Mouse (Mus musculus) CH12.LX (cell line): ENCODE measurements around the gene Kif1a. TPM values are rescaled to one million over a fixed set of nuclear protein-coding genes. Genes with fewer than 3 reads are reported as not detected.

ENCODE experiments used
- DNase-seq: peaks from one replicate; pipeline ENCODE4 v3.0.0-alpha.2; 2013; ENCODE audit errors: extremely low read depth
- H3K27ac ChIP-seq: 2 replicates; pipeline ENCODE4 v1.5.1; 2012; ENCODE audit warnings: low read depth, mild to moderate bottlenecking, control low read depth, moderate library complexity; ENCODE audit not compliant: insufficient read depth
- H3K27me3 ChIP-seq: replicated peaks from 2 replicates; pipeline ENCODE3; 2012; ENCODE audit warnings: inconsistent platforms
- H3K36me3 ChIP-seq, 2 experiments: replicated peaks in 1 of 2; 2 replicates each; pipeline versions ENCODE3 to v1.6.1; 2012; ENCODE audit warnings: inconsistent platforms in 1 of 2, low read length in 1 of 2, mild to moderate bottlenecking in 1 of 2, mixed read lengths in 1 of 2, moderate library complexity in 1 of 2; ENCODE audit not compliant: control insufficient read depth in 1 of 2, insufficient read depth in 1 of 2
- H3K4me1 ChIP-seq, 2 experiments: 2 replicates each; pipeline ENCODE4 v1.6.1; 2012; ENCODE audit warnings: inconsistent platforms in 1 of 2, moderate library complexity in 1 of 2; ENCODE audit not compliant: insufficient read depth in 2 of 2, control insufficient read depth in 1 of 2
- H3K4me2 ChIP-seq: 2 replicates; pipeline ENCODE4 v1.6.1; 2012; ENCODE audit warnings: low read depth, mild to moderate bottlenecking, control low read depth; ENCODE audit not compliant: poor library complexity, insufficient read depth, severe bottlenecking
- H3K4me3 ChIP-seq, 3 experiments: fragments of 150-350 bp in 1 of 3; sonication (generic) in 1 of 3; replicated peaks in 1 of 3; 2 replicates each; pipeline versions ENCODE3 to v1.5.1; 2011 to 2012; ENCODE audit warnings: low read depth in 2 of 3, low read length in 2 of 3, mild to moderate bottlenecking in 2 of 3, moderate library complexity in 2 of 3, control low read depth in 1 of 3, improper control_type of control experiment in 1 of 3, inconsistent platforms in 1 of 3, mixed read lengths in 1 of 3; ENCODE audit not compliant: poor library complexity in 1 of 3
- H3K79me2 ChIP-seq: replicated peaks from 2 replicates; pipeline ENCODE4 v1.6.1; 2012; ENCODE audit warnings: mild to moderate bottlenecking, moderate library complexity; ENCODE audit not compliant: control insufficient read depth, poor library complexity, insufficient read depth, severe bottlenecking; ENCODE audit errors: extremely low read depth
- H3K9ac ChIP-seq: 2 replicates; pipeline ENCODE4 v1.6.1; 2012; ENCODE audit warnings: low read depth, mild to moderate bottlenecking, control low read depth, moderate library complexity; ENCODE audit not compliant: insufficient read depth
- H3K9me3 ChIP-seq: replicated peaks from 2 replicates; pipeline ENCODE3; 2012; ENCODE audit warnings: low read length, inconsistent platforms, mixed read lengths
- BHLHE40 ChIP-seq: IDR thresholded peaks from 2 replicates; pipeline ENCODE4 v1.6.1; 2011; ENCODE audit warnings: mild to moderate bottlenecking, low read depth, low read length, improper control_type of control experiment
- CHD1 ChIP-seq: IDR thresholded peaks from 2 replicates; pipeline ENCODE4 v1.6.1; 2012; ENCODE audit warnings: low read depth, low read length, improper control_type of control experiment, inconsistent platforms
- ELF1 ChIP-seq: IDR thresholded peaks from 2 replicates; pipeline ENCODE4 v1.6.1; 2014; ENCODE audit warnings: low read depth, mild to moderate bottlenecking, inconsistent platforms, low read length, improper control_type of control experiment
- EP300 ChIP-seq: IDR thresholded peaks from 2 replicates; pipeline ENCODE4 v1.6.1; 2011; ENCODE audit warnings: low read length, improper control_type of control experiment
- GABPA ChIP-seq: IDR thresholded peaks from 2 replicates; pipeline ENCODE4 v1.6.1; 2012; ENCODE audit warnings: low read depth, low read length, improper control_type of control experiment, inconsistent platforms; ENCODE audit not compliant: insufficient replicate concordance
- HCFC1 ChIP-seq: IDR thresholded peaks from 2 replicates; pipeline ENCODE4 v1.6.1; 2012; ENCODE audit warnings: low read depth, mild to moderate bottlenecking, inconsistent platforms, low read length, improper control_type of control experiment
- JUN ChIP-seq: IDR thresholded peaks from 2 replicates; pipeline ENCODE4 v1.6.1; 2011; ENCODE audit warnings: low read depth, mild to moderate bottlenecking, low read length, improper control_type of control experiment, moderate library complexity; ENCODE audit not compliant: insufficient read depth
- MAFK ChIP-seq: IDR thresholded peaks from 2 replicates; pipeline ENCODE4 v1.6.1; 2011; ENCODE audit warnings: low read length, improper control_type of control experiment; ENCODE audit not compliant: insufficient replicate concordance
- NELFE ChIP-seq: IDR thresholded peaks from 2 replicates; pipeline ENCODE4 v1.6.1; 2011; ENCODE audit warnings: low read depth, low read length, improper control_type of control experiment
- PAX5 ChIP-seq: IDR thresholded peaks from 2 replicates; pipeline ENCODE4 v1.6.1; 2012; ENCODE audit warnings: low read length, inconsistent platforms, mixed read lengths
- POLR2A ChIP-seq: IDR thresholded peaks from 2 replicates; pipeline ENCODE4 v1.6.1; 2011; ENCODE audit warnings: low read depth, mild to moderate bottlenecking, improper control_type of control experiment, low read length
- RCOR1 ChIP-seq: conservative IDR thresholded peaks from 2 replicates; pipeline ENCODE4 v1.6.1; 2012; ENCODE audit warnings: low read depth, mild to moderate bottlenecking, inconsistent platforms, low read length, improper control_type of control experiment
- TBP ChIP-seq: conservative IDR thresholded peaks from 2 replicates; pipeline ENCODE4 v1.6.1; 2011; ENCODE audit warnings: low read depth, low read length, improper control_type of control experiment
- TCF12 ChIP-seq: IDR thresholded peaks from 2 replicates; pipeline ENCODE4 v1.6.1; 2014; ENCODE audit warnings: low read depth, mild to moderate bottlenecking, inconsistent platforms, low read length, improper control_type of control experiment
- UBTF ChIP-seq: IDR thresholded peaks from 2 replicates; pipeline ENCODE4 v1.6.1; 2012; ENCODE audit warnings: low read depth, mild to moderate bottlenecking, inconsistent platforms, low read length, improper control_type of control experiment, moderate library complexity
- USF2 ChIP-seq: conservative IDR thresholded peaks from 2 replicates; pipeline ENCODE4 v1.6.1; 2011; ENCODE audit warnings: low read depth, low read length, improper control_type of control experiment
- dilution Hi-C: fragments of 300-500 bp; cut with MboI; formaldehyde crosslinking; loops from 2 replicates; pipeline ENCODE4 v1.14.3; 2020; ENCODE audit warnings: low sequenced_read_pairs; ENCODE audit not compliant: extremely low pct_unique_long_range_greater_than_20kb, extremely low pct_ligation_motif_present
- in situ Hi-C: fragments of 300-500 bp; cut with MboI; formaldehyde crosslinking; loops from 3 replicates; pipeline ENCODE4 v1.14.3; 2019; ENCODE audit warnings: low sequenced_read_pairs, low pct_ligation_motif_present, low pct_unique_long_range_greater_than_20kb, mixed read lengths
- polyA plus RNA-seq: library from polyadenylated mRNA; unstranded; fragments of >175 nt; gene quantifications from 2 replicates; pipeline ENCODE4 v1.2.1, GENCODE M21; 2012; ENCODE audit warnings: low read depth; ENCODE audit not compliant: insufficient read length
- total RNA-seq, 2 experiments: library from RNA; depleted of rRNA; stranded (reverse); fragments of 300-350 nt in 1 of 2; fragments of >200 nt in 1 of 2; gene quantifications; 2 replicates each; pipeline ENCODE4 v1.2.3; 2012 to 2014

Kif1a gene
- total and polyA plus RNA-seq, 3 experiments, result 0.17 to 0.61 (median 0.17) TPM

GRCm38 (mm10) chr1:92984999-92985398, 116.8 kb downstream of the Kif1a start (continued):
- TF ChIP-seq CHD1, result no peak

GRCm38 (mm10) chr1:92982931-92983605, 118.7 kb downstream of the Kif1a start:
- H3K4me2 ChIP-seq, result no peak overlapping the region
- TF ChIP-seq BHLHE40, result no peak
- TF ChIP-seq UBTF, result no peak
- no peak for TF ChIP-seq MAFK
- TF ChIP-seq TBP, result no peak
- TF ChIP-seq PAX5, result no peak
- TF ChIP-seq RCOR1, result no peak
- TF ChIP-seq ELF1, result no peak
- TF ChIP-seq EP300, result no peak
- TF ChIP-seq TCF12, result no peak
- TF ChIP-seq POLR2A, result no peak
- TF ChIP-seq HCFC1, result no peak
- TF ChIP-seq, all 38 proteins: peak for 0
- peaks cover 0 to 10% of the 10 kb centered on the region in 2 experiments for H3K36me3 ChIP-seq
- in situ Hi-C loops, result no loop called here
- no peaks in the 10 kb centered on the region for H3K27me3 ChIP-seq
- dilution Hi-C loops, result no loop called here
- H3K9ac ChIP-seq, result no peak overlapping the region
- H3K4me3 ChIP-seq, result no peak overlapping the region
- H3K79me2 ChIP-seq, result no peaks in the 10 kb centered on the region
- DNase-seq, result no peak
- H3K27ac ChIP-seq, result no peak overlapping the region
- no peaks in the 10 kb centered on the region for H3K9me3 ChIP-seq
- H3K4me1 ChIP-seq, result peaks cover 2 to 48% of the 10 kb centered on the region in 2 experiments; a peak in 3 of 4 replicates

GRCm38 (mm10) chr1:92981056-92981845, 120.5 kb downstream of the Kif1a start:
- H3K9ac ChIP-seq, result no peak overlapping the region
- dilution Hi-C loops (no loop called here), in situ Hi-C loops (no loop called here)
- no peak for TF ChIP-seq JUN
- no peak for TF ChIP-seq USF2
- TF ChIP-seq NELFE, result no peak
- TF ChIP-seq GABPA, result no peak
- H3K27me3 ChIP-seq, result no peaks in the 10 kb centered on the region
- H3K27ac ChIP-seq, result no peak overlapping the region
- H3K4me2 ChIP-seq, result no peak overlapping the region
- no peak overlapping the region for H3K4me3 ChIP-seq
- DNase-seq, result no peak
- no peaks in the 10 kb centered on the region for H3K9me3 ChIP-seq
- no peaks in the 10 kb centered on the region for H3K79me2 ChIP-seq
- peaks cover 0 to 10% of the 10 kb centered on the region in 2 experiments for H3K36me3 ChIP-seq
- H3K4me1 ChIP-seq, result peaks cover 17 to 67% of the 10 kb centered on the region in 2 experiments
